Mouse (Mus musculus) kidney, adult 9 months (tissue): ENCODE data around the gene Cxcr4.
"Not testable (repeated sequence)": the region's sequence is repeated elsewhere in the genome, so short reads cannot be mapped to it uniquely, and the experiment has no call there.

ENCODE experiments used
- DNase-seq: peaks from one replicate; pipeline ENCODE4 v3.0.0; 2022

Gene Cxcr4

GRCm38 (mm10) chr1:128597209-128597782, 5.2 kb upstream of the Cxcr4 start:
- no peak for DNase-seq

- DNase-seq: no peak
Observed at GRCm38 (mm10) chr1:128595528-128595927, 3.4 kb upstream of the Cxcr4 start.

GRCm38 (mm10) chr1:128595105-128595420, 3.0 kb upstream of the Cxcr4 start:
- no peak for DNase-seq

- DNase-seq: no peak
Observed at GRCm38 (mm10) chr1:128594353-128595104, 2.4 kb upstream of the Cxcr4 start.

- no peak for DNase-seq
Observed at GRCm38 (mm10) chr1:128592961-128593501, 938 bp upstream of the Cxcr4 start.

- DNase-seq: peak; percentile 21
Observed at GRCm38 (mm10) chr1:128591721-128592210, 327 bp downstream of the Cxcr4 start.

- no peak for DNase-seq
Observed at GRCm38 (mm10) chr1:128590816-128591720, 1.0 kb downstream of the Cxcr4 start.

- no peak for DNase-seq
Observed at GRCm38 (mm10) chr1:128590011-128590410, 2.1 kb downstream of the Cxcr4 start.

- DNase-seq: no peak
Observed at GRCm38 (mm10) chr1:128589488-128589887, 2.6 kb downstream of the Cxcr4 start.

GRCm38 (mm10) chr1:128588337-128588736, 3.8 kb downstream of the Cxcr4 start:
- DNase-seq: no peak

- DNase-seq: no peak
Observed at GRCm38 (mm10) chr1:128586928-128587780, 4.9 kb downstream of the Cxcr4 start.

GRCm38 (mm10) chr1:128586162-128586927, 5.7 kb downstream of the Cxcr4 start:
- DNase-seq: no peak

GRCm38 (mm10) chr1:128585396-128586161, 6.5 kb downstream of the Cxcr4 start:
- no peak for DNase-seq

GRCm38 (mm10) chr1:128584716-128585115, 7.4 kb downstream of the Cxcr4 start:
- not testable (repeated sequence) for DNase-seq

- DNase-seq: no peak
Observed at GRCm38 (mm10) chr1:128583279-128583872, 8.7 kb downstream of the Cxcr4 start.

- DNase-seq: no peak
Observed at GRCm38 (mm10) chr1:128580321-128580720, 11.8 kb downstream of the Cxcr4 start.

GRCm38 (mm10) chr1:128578454-128578853, 13.6 kb downstream of the Cxcr4 start:
- no peak for DNase-seq

GRCm38 (mm10) chr1:128575096-128575495, 17.0 kb downstream of the Cxcr4 start:
- DNase-seq: no peak

- DNase-seq: no peak
Observed at GRCm38 (mm10) chr1:128571033-128571432, 21.1 kb downstream of the Cxcr4 start.

- no peak for DNase-seq
Observed at GRCm38 (mm10) chr1:128569992-128570648, 22.0 kb downstream of the Cxcr4 start.
